Mouse (Mus musculus) thymus, postnatal 25 days (tissue): ENCODE results near the gene Wdr46.
"Not testable (repeated sequence)": the region's sequence is repeated elsewhere in the genome, so short reads cannot be mapped to it uniquely, and the experiment has no call there.

Experiments used
- DNase-seq: peaks from one replicate; pipeline ENCODE4 v3.0.0; 2022

Gene Wdr46

DNA sequence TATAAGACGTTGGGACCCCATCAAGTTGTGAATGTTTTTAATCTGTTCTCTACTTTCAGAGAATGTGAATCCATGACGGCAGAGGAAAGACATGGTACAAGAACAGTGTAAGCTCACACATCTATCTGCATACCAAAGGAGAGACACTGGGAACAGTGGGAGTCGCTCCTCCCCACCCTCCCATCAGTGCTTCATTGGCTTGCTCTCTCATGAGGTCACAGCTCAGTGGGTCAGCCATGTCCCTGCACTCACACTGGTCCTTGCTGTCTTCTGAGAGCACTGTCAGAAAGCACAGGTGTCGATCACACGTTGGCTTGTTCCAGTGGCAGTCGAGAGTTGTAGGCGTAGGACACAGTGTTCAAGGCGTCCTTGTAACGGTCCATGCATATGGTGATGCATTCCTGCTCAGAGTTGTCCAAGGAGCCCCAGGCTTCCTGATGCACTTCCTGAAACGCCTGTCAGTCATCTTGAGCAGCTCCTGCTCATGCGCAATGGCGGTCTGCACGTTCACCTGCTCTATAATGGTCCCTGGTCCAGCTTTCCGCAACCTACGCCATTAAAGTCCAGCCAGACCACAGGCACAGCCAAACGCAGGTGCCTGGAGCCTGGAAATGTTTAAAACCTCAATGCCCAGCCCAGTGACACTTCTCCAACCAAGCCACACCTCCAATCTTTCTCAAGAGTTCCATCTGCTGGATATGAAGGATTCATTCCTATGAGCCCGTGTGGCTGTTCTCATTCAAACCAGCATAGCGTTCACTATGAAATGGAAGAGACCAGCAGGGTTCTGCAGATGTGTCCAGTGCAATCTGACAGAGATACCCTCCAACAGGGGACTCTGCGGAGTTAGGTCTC is 39.9 kb downstream of the Wdr46 start:
- DNase-seq, result no peak

GRCm38 (mm10) chr17:33981192-33981909 is 40.9 kb downstream of the Wdr46 start:
- peak; percentile 89 for DNase-seq

DNA sequence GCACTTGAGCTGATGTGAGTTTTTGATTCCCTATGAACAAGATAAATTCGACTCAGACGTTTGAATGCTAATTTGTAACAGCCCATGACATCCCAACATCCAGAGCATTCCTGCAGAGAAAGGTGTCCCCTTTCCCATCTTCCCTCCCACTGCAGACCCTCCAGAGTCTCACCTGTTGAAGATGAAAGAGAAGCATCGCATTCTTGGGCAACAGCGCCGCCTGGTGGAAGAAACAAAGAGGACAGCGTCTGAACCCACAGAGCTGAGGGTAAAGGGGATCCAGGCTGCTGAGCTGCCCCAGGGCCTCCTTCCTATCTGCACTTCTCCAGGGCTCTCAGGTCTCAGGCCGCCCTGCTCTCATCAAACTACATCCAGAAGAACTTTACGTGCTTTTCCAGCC is 41.7 kb downstream of the Wdr46 start:
- peak; percentile 82 for DNase-seq

GRCm38 (mm10) chr17:33991788-33992664 is 51.6 kb downstream of the Wdr46 start:
- peak; percentile 53 for DNase-seq

DNA sequence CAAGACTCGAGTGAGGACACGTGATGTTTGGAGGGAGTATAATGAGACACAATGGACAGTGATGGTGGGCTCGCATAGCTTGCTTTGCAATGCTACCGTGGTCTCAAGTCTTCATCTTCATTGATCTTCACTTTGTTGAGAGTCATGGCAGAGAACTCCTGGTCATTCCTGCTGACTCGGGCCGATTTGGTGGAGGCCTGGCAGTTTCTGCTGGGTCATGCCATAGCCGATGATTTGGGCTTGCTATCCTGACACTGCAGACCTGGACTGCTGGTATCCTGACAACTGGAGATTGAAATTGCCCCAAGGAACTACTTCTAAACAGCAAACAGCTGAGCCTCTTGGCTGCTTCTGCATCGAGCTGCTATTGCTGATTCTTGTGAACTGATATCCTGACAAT is 54.5 kb downstream of the Wdr46 start:
- no peak for DNase-seq

DNA sequence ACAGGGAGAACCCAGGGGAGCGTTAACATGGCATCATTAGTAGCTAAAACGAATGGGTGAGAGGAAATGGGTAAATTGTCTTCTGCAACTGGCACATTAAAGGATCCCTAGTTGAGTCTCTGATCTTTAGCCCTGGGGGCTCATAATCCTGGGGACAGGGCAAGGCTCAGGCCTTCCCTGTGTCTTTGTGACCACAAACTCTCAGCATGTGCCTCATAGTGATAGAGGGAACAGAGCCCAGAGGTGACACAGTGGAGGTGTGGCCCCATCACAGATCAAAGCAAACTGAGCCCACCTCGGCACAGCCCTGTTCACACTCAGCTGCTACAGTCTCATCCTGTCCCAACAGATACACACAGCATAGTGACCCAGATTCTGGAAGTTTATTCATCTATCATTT is 55.2 kb downstream of the Wdr46 start:
- DNase-seq, result no peak

GRCm38 (mm10) chr17:33997025-33997424 is 56.6 kb downstream of the Wdr46 start:
- not testable (repeated sequence) for DNase-seq

- DNase-seq, result not testable (repeated sequence)
These were observed 58.2 kb downstream of the Wdr46 start for GRCm38 (mm10) chr17:33998697-33999096.
